18 mouse cellular contexts compared by ENCODE assay signal in genomic region chr8:91430333-91430940, GRCm38 (mm10).
"Had no signal": no experiment of that assay in that cellular context is flagged by ENCODE, and none has a peak within 500 bp of the region (broad histone marks: within the 10 kb centered on the region; RNA-seq: fewer than 3 reads in every experiment).

No protein-coding gene starts in this region.

- H3K4me1 ChIP-seq: midbrain, embryonic 10.5 days; midbrain, embryonic 12.5 days; neural tube, embryonic 13.5 days; neural tube, embryonic 15.5 days had no signal

- H3K36me3 ChIP-seq: neural tube, embryonic 13.5 days; neural tube, embryonic 15.5 days had no signal

- H3K4me2 ChIP-seq: lung, embryonic 14.5 days; midbrain, embryonic 12.5 days; neural tube, embryonic 13.5 days; neural tube, embryonic 15.5 days had no signal

- ATAC-seq: midbrain, embryonic 16.5 days had no signal

- H3K9ac ChIP-seq: lung, embryonic 14.5 days; midbrain, embryonic 12.5 days; neural tube, embryonic 13.5 days; neural tube, embryonic 15.5 days had no signal

- H3K27ac ChIP-seq: midbrain, embryonic 10.5 days; midbrain, embryonic 12.5 days; neural tube, embryonic 13.5 days; neural tube, embryonic 15.5 days had no signal

- H3K27me3 ChIP-seq: midbrain, embryonic 12.5 days; neural tube, embryonic 13.5 days; neural tube, embryonic 15.5 days had no signal

- DNase-seq: lung, embryonic 14.5 days; lung, postnatal 10 days; lung, postnatal 4 days; midbrain, embryonic 14.5 days; retina, postnatal 1 day; right cerebral cortex, adult 18-20 months; right cerebral cortex, postnatal 25 days; right cerebral cortex, postnatal 4 days; spleen, adult 18-20 months; thymus, adult 18-20 months; thymus, postnatal 14 days; thymus, postnatal 36 days had no signal

- H3K4me3 ChIP-seq: midbrain, embryonic 10.5 days; midbrain, embryonic 12.5 days; myocyte; neural tube, embryonic 13.5 days; neural tube, embryonic 15.5 days had no signal

- H3K9me3 ChIP-seq: neural tube, embryonic 15.5 days had no signal
